Mouse (Mus musculus) heart, embryonic 12.5 days (tissue): ENCODE data around the gene Rpl36a-ps1. TPM values are rescaled to one million over a fixed set of nuclear protein-coding genes. Genes with fewer than 3 reads are reported as not detected.
"Not testable (repeated sequence)": the region's sequence is repeated elsewhere in the genome, so short reads cannot be mapped to it uniquely, and the experiment has no call there.

Experiments used
- ATAC-seq: fragments of 200-750 bp; cut with Nextera tagmentation; 2 replicates; pipeline ENCODE4 v1.8.0; 2017; ENCODE audit warnings: moderate TSS enrichment, moderate library complexity; ENCODE audit not compliant: insufficient number of reproducible peaks, low FRiP score
- H3K27ac ChIP-seq: fragments of 300-500 bp; sonication (generic); 2 replicates; pipeline ENCODE4 v1.5.1; 2016; ENCODE audit warnings: mild to moderate bottlenecking, moderate library complexity; ENCODE audit not compliant: poor library complexity, severe bottlenecking
- H3K27me3 ChIP-seq: fragments of 300-500 bp; sonication (generic); replicated peaks from 2 replicates; pipeline ENCODE4 v1.6.1; 2016; ENCODE audit warnings: mild to moderate bottlenecking, moderate library complexity
- H3K36me3 ChIP-seq: fragments of 300-500 bp; sonication (generic); 2 replicates; pipeline ENCODE4 v1.6.1; 2016; ENCODE audit warnings: mild to moderate bottlenecking, moderate library complexity
- H3K4me1 ChIP-seq: fragments of 300-500 bp; sonication (generic); replicated peaks from 2 replicates; pipeline ENCODE4 v1.6.1; 2016; ENCODE audit warnings: mild to moderate bottlenecking
- H3K4me2 ChIP-seq: fragments of 300-500 bp; sonication (generic); 2 replicates; pipeline ENCODE4 v1.6.1; 2016; ENCODE audit warnings: mild to moderate bottlenecking, moderate library complexity
- H3K4me3 ChIP-seq: fragments of 300-500 bp; sonication (generic); 2 replicates; pipeline ENCODE4 v1.5.1; 2016; ENCODE audit warnings: mild to moderate bottlenecking
- H3K9ac ChIP-seq: fragments of 300-500 bp; sonication (generic); 2 replicates; pipeline ENCODE4 v1.6.1; 2016; ENCODE audit warnings: mild to moderate bottlenecking, moderate library complexity
- H3K9me3 ChIP-seq: fragments of 300-500 bp; sonication (generic); replicated peaks from 2 replicates; pipeline ENCODE4 v1.6.1; 2016; ENCODE audit warnings: mild to moderate bottlenecking, moderate library complexity
- WGBS: fragments of 180-500 bp; shearing (Covaris S2); methylation state at CpG from one replicate; pipeline ENCODE4 v1.1.7; 2016; 5-methylcytosine and 5-hydroxymethylcytosine counted together
- polyA plus RNA-seq: library from polyadenylated mRNA; unstranded; fragments of >200 nt; fragmentation: Nextera tagmentation; extraction: Ambion mirVana; gene quantifications from 2 replicates; pipeline ENCODE4 v1.2.1, GENCODE M21; 2016

The Rpl36a-ps1 gene
- 0.87 and 1.1 TPM in 2 replicates for polyA plus RNA-seq

- H3K4me2 ChIP-seq, result no peak within 1 kb of the TSS
- 92% methylated on average over 7 of the region's 7 CpGs for WGBS
- no peaks in the 10 kb centered on the region for H3K36me3 ChIP-seq
- ATAC-seq, result no peak
- no peaks in the 10 kb centered on the region for H3K9me3 ChIP-seq
- H3K9ac ChIP-seq, result no peak within 1 kb of the TSS
- no peak within 1 kb of the TSS for H3K27ac ChIP-seq
- H3K4me3 ChIP-seq, result no peak within 1 kb of the TSS
- no peaks in the 10 kb centered on the region for H3K27me3 ChIP-seq
- peaks cover 3% of the 10 kb centered on the region for H3K4me1 ChIP-seq
Observed at GRCm38 (mm10) chr14:98994218-98994617, at the start of gene Rpl36a-ps1. Gene Rpl36a-ps1, minus strand, starts transcription at chr14:98994318.

GRCm38 (mm10) chr14:99043499-99043898 lies 49.4 kb upstream of the Rpl36a-ps1 start:
- H3K4me3 ChIP-seq, result 0 out of 2 replicates have a peak overlapping the region, but pooled peaks have one; percentile 89
- no peaks in the 10 kb centered on the region for H3K27me3 ChIP-seq
- H3K9me3 ChIP-seq, result no peaks in the 10 kb centered on the region
- peaks cover 11% of the 10 kb centered on the region for H3K36me3 ChIP-seq
- no peak overlapping the region for H3K27ac ChIP-seq
- peak overlapping the region; percentile 19 for H3K9ac ChIP-seq
- H3K4me1 ChIP-seq, result peaks cover 36% of the 10 kb centered on the region
- WGBS, result 37% methylated on average over 1 of the region's 1 CpGs
- peak overlapping the region; percentile 80 for H3K4me2 ChIP-seq
- ATAC-seq, result no peak

- peak overlapping the region; percentile 28; the same call in 1 of the 2 replicates for H3K4me2 ChIP-seq
- H3K9ac ChIP-seq, result no peak overlapping the region
Observed at GRCm38 (mm10) chr14:99041416-99041815, 47.3 kb upstream of the Rpl36a-ps1 start.

GRCm38 (mm10) chr14:99039308-99039707 lies 45.2 kb upstream of the Rpl36a-ps1 start:
- not testable (repeated sequence) for H3K9ac ChIP-seq, H3K4me3 ChIP-seq, ATAC-seq, H3K27ac ChIP-seq, H3K4me2 ChIP-seq, H3K9me3 ChIP-seq, H3K27me3 ChIP-seq
- peaks cover 23% of the 10 kb centered on the region for H3K4me1 ChIP-seq
- 81% methylated on average over 5 of the region's 5 CpGs for WGBS
- peaks cover 30% of the 10 kb centered on the region for H3K36me3 ChIP-seq

More at GRCm38 (mm10) chr14:99041416-99041815, 47.3 kb upstream of the Rpl36a-ps1 start:
- H3K4me3 ChIP-seq, result no peak overlapping the region
- no peaks in the 10 kb centered on the region for H3K27me3 ChIP-seq
- H3K36me3 ChIP-seq, result peaks cover 22% of the 10 kb centered on the region
- no peak for ATAC-seq
- no peaks in the 10 kb centered on the region for H3K9me3 ChIP-seq
- peak overlapping the region; percentile 47; the same call in 1 of the 2 replicates for H3K27ac ChIP-seq
- 54% methylated on average over 4 of the region's 4 CpGs for WGBS
- H3K4me1 ChIP-seq, result peaks cover 27% of the 10 kb centered on the region

- Histone ChIP-seq H3K4me1 (peaks cover 13% of the 10 kb centered on the region), H3K4me3 (no peak overlapping the region), H3K9me3 (no peaks in the 10 kb centered on the region), H3K36me3 (peaks cover 38% of the 10 kb centered on the region), H3K9ac (no peak overlapping the region), H3K4me2 (no peak overlapping the region), H3K27ac (no peak overlapping the region), H3K27me3 (no peaks in the 10 kb centered on the region)
- 86% methylated on average over 2 of the region's 2 CpGs for WGBS
- no peak for ATAC-seq
Observed at GRCm38 (mm10) chr14:99037703-99038102, 43.6 kb upstream of the Rpl36a-ps1 start.

DNA sequence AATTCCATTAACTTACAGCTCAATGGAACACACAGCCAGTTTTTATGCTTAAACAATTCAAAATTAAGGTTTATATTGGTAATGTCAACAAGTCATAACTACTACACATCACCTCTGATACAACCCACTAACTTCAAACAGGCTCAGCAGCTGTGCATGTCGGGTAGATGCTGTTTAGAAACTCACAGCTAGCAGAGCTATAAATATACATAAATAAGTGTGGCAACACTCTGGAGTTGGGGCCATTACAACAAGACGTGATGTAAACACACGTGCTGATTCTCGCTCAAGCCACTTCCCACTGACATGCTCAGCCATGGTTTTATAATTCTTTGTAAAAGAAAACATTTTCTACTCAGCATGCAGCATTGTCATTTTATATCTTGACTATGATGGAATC lies 41.9 kb upstream of the Rpl36a-ps1 start:
- no peak overlapping the region for H3K4me3 ChIP-seq
- H3K4me2 ChIP-seq, result no peak overlapping the region
- no peak overlapping the region for H3K27ac ChIP-seq
- no peak overlapping the region for H3K9ac ChIP-seq
- WGBS, result 72% methylated on average over 4 of the region's 4 CpGs
- H3K9me3 ChIP-seq, result no peaks in the 10 kb centered on the region
- peaks cover 2% of the 10 kb centered on the region for H3K4me1 ChIP-seq
- no peak for ATAC-seq
- H3K27me3 ChIP-seq, result no peaks in the 10 kb centered on the region
- H3K36me3 ChIP-seq, result peaks cover 49% of the 10 kb centered on the region

- not testable (repeated sequence) for H3K27me3 ChIP-seq, H3K9ac ChIP-seq, H3K4me2 ChIP-seq, H3K27ac ChIP-seq, H3K4me1 ChIP-seq, H3K9me3 ChIP-seq, ATAC-seq, H3K4me3 ChIP-seq
- WGBS, result 89% methylated on average over 8 of the region's 8 CpGs
- peaks cover 49% of the 10 kb centered on the region for H3K36me3 ChIP-seq
Observed at GRCm38 (mm10) chr14:99034851-99035250, 40.7 kb upstream of the Rpl36a-ps1 start.

DNA sequence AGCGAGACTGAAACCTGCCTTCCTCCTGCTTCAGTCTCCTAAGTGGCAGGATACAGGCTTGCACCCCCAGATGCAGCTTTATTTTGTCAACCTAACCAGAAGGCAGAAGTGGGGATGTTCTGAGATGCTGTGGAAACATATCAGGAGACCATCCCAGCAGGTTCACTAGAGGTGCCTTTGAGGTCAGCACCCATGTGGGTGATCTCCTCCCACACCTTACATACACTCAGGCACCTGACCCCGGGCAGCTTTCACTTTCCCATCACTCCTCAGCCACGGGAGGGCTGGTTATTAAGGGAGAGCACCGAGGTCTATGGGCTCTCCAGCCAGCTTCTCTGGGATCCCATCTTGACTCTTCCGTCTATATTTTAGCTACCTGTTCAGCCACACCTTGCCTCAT lies 38.5 kb upstream of the Rpl36a-ps1 start:
- Histone ChIP-seq H3K4me2 (no peak overlapping the region), H3K4me1 (peaks cover 7% of the 10 kb centered on the region), H3K27ac (no peak overlapping the region), H3K9me3 (no peaks in the 10 kb centered on the region), H3K4me3 (no peak overlapping the region), H3K9ac (no peak overlapping the region), H3K27me3 (no peaks in the 10 kb centered on the region), H3K36me3 (peaks cover 31% of the 10 kb centered on the region)
- WGBS, result 85% methylated on average over 5 of the region's 5 CpGs
- no peak for ATAC-seq

- peaks cover 27% of the 10 kb centered on the region for H3K36me3 ChIP-seq
- H3K4me3 ChIP-seq, result no peak overlapping the region
- no peak overlapping the region for H3K9ac ChIP-seq
- 84% methylated on average over 5 of the region's 5 CpGs for WGBS
- peaks cover 7% of the 10 kb centered on the region for H3K4me1 ChIP-seq
- no peak overlapping the region for H3K27ac ChIP-seq
- H3K27me3 ChIP-seq, result no peaks in the 10 kb centered on the region
- H3K9me3 ChIP-seq, result peaks cover 5% of the 10 kb centered on the region; the same call in 1 of the 2 replicates
- H3K4me2 ChIP-seq, result no peak overlapping the region
- no peak for ATAC-seq
Observed at GRCm38 (mm10) chr14:99031337-99031873, 37.3 kb upstream of the Rpl36a-ps1 start.

GRCm38 (mm10) chr14:99029987-99030386 lies 35.9 kb upstream of the Rpl36a-ps1 start:
- WGBS, result 56% methylated on average over 5 of the region's 5 CpGs
- no peaks in the 10 kb centered on the region for H3K27me3 ChIP-seq
- ATAC-seq, result no peak
- H3K4me3 ChIP-seq, result no peak overlapping the region
- no peak overlapping the region for H3K27ac ChIP-seq
- no peak overlapping the region for H3K9ac ChIP-seq
- H3K4me2 ChIP-seq, result no peak overlapping the region
- H3K4me1 ChIP-seq, result peaks cover 7% of the 10 kb centered on the region
- H3K36me3 ChIP-seq, result peaks cover 22% of the 10 kb centered on the region
- H3K9me3 ChIP-seq, result peaks cover 6% of the 10 kb centered on the region; the same call in 1 of the 2 replicates

DNA sequence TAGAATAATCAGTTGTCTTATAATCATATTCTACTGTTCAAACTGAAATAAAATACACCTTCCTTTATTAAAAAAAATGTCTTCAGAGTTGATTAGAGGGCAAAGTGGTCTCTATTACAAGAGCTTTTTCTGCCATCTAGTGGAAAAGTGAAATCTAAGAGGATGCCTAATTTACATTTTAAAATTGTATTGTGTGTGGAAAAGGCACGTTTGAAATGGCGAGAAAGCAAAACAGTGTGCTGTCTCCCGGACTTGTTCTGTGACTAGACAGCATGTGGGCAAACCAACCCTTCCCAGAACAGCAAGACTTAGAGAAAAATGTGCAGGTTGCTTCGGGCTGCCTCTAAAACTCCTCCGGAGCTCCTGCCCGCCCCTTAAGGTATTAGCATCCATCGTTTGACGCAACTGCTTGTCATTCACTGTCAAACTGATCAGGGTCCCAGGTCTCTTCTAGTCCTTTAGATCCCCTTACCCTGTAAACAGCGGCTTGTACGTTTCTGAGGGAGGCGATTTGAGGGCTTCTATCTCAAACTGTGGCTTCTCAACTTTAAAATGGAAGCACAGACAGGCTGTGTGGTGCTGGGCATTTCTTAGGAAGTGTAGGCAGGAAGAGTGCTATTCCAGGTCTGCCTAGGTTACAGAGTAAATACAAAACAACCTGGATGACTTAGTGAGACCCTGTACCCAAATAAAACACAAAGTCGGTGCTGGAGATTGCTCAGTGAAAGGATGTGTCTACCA lies 28.4 kb upstream of the Rpl36a-ps1 start:
- Histone ChIP-seq H3K36me3 (no peaks in the 10 kb centered on the region), H3K9ac (no peak overlapping the region), H3K4me2 (peak overlapping the region; percentile 65), H3K27ac (no peak overlapping the region), H3K4me1 (peaks cover 24% of the 10 kb centered on the region), H3K27me3 (no peaks in the 10 kb centered on the region), H3K9me3 (peaks cover 6% of the 10 kb centered on the region; the same call in 1 of the 2 replicates), H3K4me3 (peak overlapping the region; percentile 34)
- WGBS, result 38% methylated on average over 12 of the region's 12 CpGs
- no peak for ATAC-seq
